Mouse (Mus musculus) neural tube, embryonic 14.5 days (tissue): ENCODE results near the gene Wwp2. TPM values are rescaled to one million over a fixed set of nuclear protein-coding genes. Genes with fewer than 3 reads are reported as not detected.

Source experiments
- ATAC-seq: fragments of 200-750 bp; cut with Nextera tagmentation; 2 replicates; pipeline ENCODE4 v1.8.0; 2017; ENCODE audit warnings: low read depth, mild to moderate bottlenecking, moderate TSS enrichment, moderate library complexity
- H3K27ac ChIP-seq: fragments of 300-500 bp; sonication (generic); 2 replicates; pipeline ENCODE4 v1.5.1; 2014; ENCODE audit warnings: low read depth, mild to moderate bottlenecking, control low read depth, low read length, moderate library complexity, mixed read lengths
- H3K27me3 ChIP-seq: fragments of 300-500 bp; sonication (generic); 2 replicates; pipeline ENCODE4 v1.6.1; 2014; ENCODE audit warnings: low read length; ENCODE audit not compliant: control insufficient read depth, insufficient read depth
- H3K36me3 ChIP-seq: fragments of 300-500 bp; sonication (generic); 2 replicates; pipeline ENCODE4 v1.6.1; 2014; ENCODE audit warnings: low read length, mixed read lengths; ENCODE audit not compliant: control insufficient read depth, insufficient read depth
- H3K4me1 ChIP-seq: fragments of 300-500 bp; sonication (generic); 2 replicates; pipeline ENCODE4 v1.6.1; 2014; ENCODE audit warnings: low read length; ENCODE audit not compliant: control insufficient read depth, insufficient read depth
- H3K4me2 ChIP-seq: fragments of 300-500 bp; sonication (generic); 2 replicates; pipeline ENCODE4 v1.6.1; 2014; ENCODE audit warnings: mild to moderate bottlenecking, low read depth, low read length, control low read depth
- H3K4me3 ChIP-seq: fragments of 300-500 bp; sonication (generic); 2 replicates; pipeline ENCODE4 v1.5.1; 2014; ENCODE audit warnings: low read depth, low read length, control low read depth, mixed read lengths
- H3K9ac ChIP-seq: fragments of 300-500 bp; sonication (generic); replicated peaks from 2 replicates; pipeline ENCODE4 v1.6.1; 2014; ENCODE audit warnings: low read depth, mild to moderate bottlenecking, control low read depth, low read length, mixed read lengths
- H3K9me3 ChIP-seq: fragments of 300-500 bp; sonication (generic); 2 replicates; pipeline ENCODE4 v1.6.1; 2016; ENCODE audit warnings: low read length; ENCODE audit not compliant: control insufficient read depth
- WGBS: fragments of 180-500 bp; shearing (Covaris S2); extraction: QIAGEN DNeasy Blood & Tissue Kit; methylation state at CpG from one replicate; pipeline ENCODE4 v1.1.7; 2014; 5-methylcytosine and 5-hydroxymethylcytosine counted together
- polyA plus RNA-seq: library from polyadenylated mRNA; unstranded; fragments of >200 nt; fragmentation: Nextera tagmentation; extraction: Ambion mirVana; gene quantifications from 2 replicates; pipeline ENCODE4 v1.2.1, GENCODE M21; 2014

Gene Wwp2
- polyA plus RNA-seq, 1 experiment from 2014 or later = 38.3 TPM

DNA sequence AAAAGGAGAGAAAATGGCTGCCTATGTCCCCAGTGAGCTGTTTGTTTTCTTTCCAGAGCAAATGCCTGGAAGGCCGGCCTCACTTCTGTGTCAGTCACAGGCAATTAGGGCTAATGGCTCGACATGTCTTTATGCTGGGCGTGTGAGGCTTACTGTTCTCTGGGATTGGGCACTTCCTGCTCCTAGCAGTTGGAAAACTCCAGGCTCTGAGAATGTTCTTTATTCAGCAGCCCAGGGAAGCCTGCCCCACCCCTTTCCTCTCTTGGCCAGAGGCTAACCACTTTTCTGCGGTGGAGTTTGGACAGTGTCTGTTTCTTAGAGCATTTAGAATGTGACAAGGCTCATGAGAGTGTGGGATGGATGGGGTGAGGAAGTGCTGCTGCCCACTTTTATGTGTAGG, 83.7 kb downstream of the Wwp2 start:
- Histone ChIP-seq H3K27ac (peak overlapping the region; percentile 40; the same call in 1 of the 2 replicates), H3K36me3 (no peaks in the 10 kb centered on the region; the same call in 1 of the 2 replicates), H3K9me3 (no peaks in the 10 kb centered on the region), H3K27me3 (no peaks in the 10 kb centered on the region), H3K4me3 (no peak overlapping the region), H3K4me1 (peaks cover 6% of the 10 kb centered on the region; the same call in 1 of the 2 replicates), H3K4me2 (no peak overlapping the region), H3K9ac (no peak overlapping the region)
- WGBS = 4% methylated on average over 4 of the region's 4 CpGs
- ATAC-seq = peak; percentile 49; the same call in 1 of the 2 replicates

DNA sequence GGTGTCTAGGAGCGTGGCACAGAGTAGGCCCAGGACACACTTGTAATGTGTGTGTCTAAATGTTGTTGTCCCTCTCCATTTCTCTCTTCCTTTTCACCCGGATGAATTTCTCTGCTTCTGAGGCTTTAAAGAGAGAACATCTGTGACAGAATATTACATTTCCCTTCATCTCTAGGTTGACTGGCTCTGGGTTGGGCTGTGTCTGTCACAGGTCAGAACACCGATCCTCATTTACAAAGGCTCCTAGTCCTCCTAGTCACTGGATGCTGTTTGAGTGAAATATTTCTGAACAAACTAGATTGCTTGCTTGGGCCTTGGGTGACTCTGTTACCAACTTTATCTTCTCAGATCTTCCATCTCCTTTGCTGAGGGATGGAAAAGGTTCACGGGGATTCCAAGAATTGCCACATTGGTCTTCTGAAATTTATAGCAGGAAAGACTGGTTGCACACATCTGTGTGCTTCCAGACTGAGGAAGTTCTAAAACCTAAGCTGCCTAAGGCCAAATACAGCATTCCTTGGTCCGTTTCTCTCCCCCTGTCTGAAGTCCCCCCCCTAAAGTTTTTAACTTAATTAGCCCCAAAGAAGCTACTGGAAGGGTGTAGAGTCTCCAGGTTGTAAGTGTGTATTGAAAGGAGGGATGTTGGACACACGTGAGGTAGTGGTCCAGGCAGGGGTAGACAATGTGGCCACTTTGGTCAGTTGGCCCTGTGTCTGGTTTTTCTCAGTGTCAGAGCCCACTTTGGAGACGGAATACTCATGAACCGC, 85.8 kb downstream of the Wwp2 start:
- H3K4me1 ChIP-seq = peaks cover 6% of the 10 kb centered on the region; the same call in 1 of the 2 replicates
- ATAC-seq = no peak

DNA sequence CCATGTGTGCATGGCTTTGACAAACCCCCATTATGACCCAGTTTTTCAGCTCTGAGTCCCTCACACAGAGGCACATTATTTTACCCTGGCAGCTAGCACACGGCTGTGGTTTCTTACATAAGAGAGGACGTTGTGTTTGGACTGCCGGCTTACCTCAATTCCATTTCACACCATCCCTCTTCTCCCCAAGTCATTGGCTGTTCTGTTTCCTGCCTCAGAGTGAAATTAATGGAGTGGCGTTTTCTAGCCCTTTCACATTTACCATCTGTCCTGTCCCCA, 86.3 kb downstream of the Wwp2 start:
- no peaks in the 10 kb centered on the region for H3K27me3 ChIP-seq
- H3K4me2 ChIP-seq = no peak overlapping the region
- H3K9me3 ChIP-seq = no peaks in the 10 kb centered on the region
- WGBS = 68% methylated on average over 4 of the region's 4 CpGs
- H3K27ac ChIP-seq = no peak overlapping the region
- H3K4me1 ChIP-seq = peaks cover 6% of the 10 kb centered on the region; the same call in 1 of the 2 replicates
- no peak for ATAC-seq
- no peaks in the 10 kb centered on the region; the same call in 1 of the 2 replicates for H3K36me3 ChIP-seq
- H3K4me3 ChIP-seq = no peak overlapping the region
- no peak overlapping the region for H3K9ac ChIP-seq

More for the DNA sequence above, 85.8 kb downstream of the Wwp2 start:
- H3K27ac ChIP-seq = no peak overlapping the region
- WGBS = 87% methylated on average over 8 of the region's 8 CpGs
- no peak overlapping the region for H3K4me3 ChIP-seq
- no peaks in the 10 kb centered on the region for H3K27me3 ChIP-seq
- no peaks in the 10 kb centered on the region for H3K9me3 ChIP-seq
- H3K36me3 ChIP-seq = no peaks in the 10 kb centered on the region; the same call in 1 of the 2 replicates
- no peak overlapping the region for H3K9ac ChIP-seq
- no peak overlapping the region for H3K4me2 ChIP-seq

DNA sequence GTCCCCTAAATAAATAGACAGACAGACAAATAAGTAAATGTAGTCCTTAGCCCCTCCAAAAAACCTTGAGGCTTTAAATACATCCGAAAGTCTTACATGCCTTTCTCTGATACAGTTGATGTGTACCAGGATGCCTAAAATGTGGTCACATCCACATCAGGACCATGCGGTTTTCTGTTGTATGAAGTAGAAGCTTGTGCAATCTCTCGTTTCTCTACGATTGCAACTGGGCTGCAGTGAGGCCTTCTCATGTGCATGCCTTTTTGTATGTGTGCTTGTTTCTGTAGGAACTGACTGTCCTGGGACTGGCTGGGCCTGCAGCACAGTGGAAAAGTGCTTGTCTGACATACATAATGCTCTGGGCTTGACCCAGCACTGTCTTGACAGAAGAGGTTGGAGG, 88.4 kb downstream of the Wwp2 start:
- Histone ChIP-seq H3K4me3 (no peak overlapping the region), H3K27me3 (no peaks in the 10 kb centered on the region), H3K4me1 (peaks cover 6% of the 10 kb centered on the region; the same call in 1 of the 2 replicates), H3K36me3 (no peaks in the 10 kb centered on the region), H3K9ac (no peak overlapping the region), H3K4me2 (no peak overlapping the region), H3K9me3 (no peaks in the 10 kb centered on the region), H3K27ac (no peak overlapping the region)
- WGBS = 95% methylated on average over 4 of the region's 4 CpGs
- no peak for ATAC-seq

DNA sequence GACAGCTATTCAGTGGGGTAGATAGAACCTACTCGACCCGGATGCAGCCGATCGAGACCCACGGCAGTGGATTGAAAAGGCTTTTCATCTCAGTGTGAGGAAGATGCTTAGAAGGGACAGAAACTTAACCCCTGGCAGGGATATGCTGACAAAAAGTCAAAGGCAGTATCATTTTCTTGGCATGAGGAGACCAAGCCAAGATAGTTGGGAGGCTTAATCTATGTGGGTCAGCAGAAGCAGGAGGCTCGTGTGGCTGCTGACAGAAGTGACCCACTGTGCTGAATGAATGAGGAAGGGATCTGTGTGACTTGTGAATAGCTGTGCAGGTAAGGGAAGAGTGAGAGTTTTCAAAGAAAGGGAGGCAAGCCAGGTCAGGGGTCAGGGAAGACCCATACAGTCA, 92.6 kb downstream of the Wwp2 start:
- H3K36me3 ChIP-seq = no peaks in the 10 kb centered on the region
- 76% methylated on average over 6 of the region's 6 CpGs for WGBS
- no peak for ATAC-seq
- no peaks in the 10 kb centered on the region for H3K27me3 ChIP-seq
- H3K27ac ChIP-seq = no peak overlapping the region
- no peak overlapping the region for H3K4me3 ChIP-seq
- H3K4me1 ChIP-seq = no peaks in the 10 kb centered on the region
- H3K9ac ChIP-seq = no peak overlapping the region
- H3K9me3 ChIP-seq = no peaks in the 10 kb centered on the region
- no peak overlapping the region for H3K4me2 ChIP-seq

DNA sequence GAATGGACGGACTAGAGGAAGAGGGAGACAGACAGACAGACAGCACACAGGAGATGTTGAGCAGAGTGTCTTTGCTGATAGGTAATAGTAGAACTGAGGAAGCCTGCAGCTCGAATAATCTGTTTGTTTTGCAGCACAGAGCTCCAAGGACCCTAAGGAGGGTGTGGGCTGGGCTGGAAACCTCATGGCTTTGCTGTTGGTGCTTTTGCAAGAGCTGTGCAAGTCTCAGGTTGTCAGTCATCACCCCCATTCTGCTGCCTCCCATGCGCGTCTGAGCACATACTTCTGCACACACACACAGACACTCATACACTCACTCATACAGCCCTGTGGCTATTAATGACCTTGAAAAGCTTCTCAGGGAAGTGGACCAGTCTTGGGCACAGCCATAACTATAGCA, 101.3 kb downstream of the Wwp2 start:
- ATAC-seq = no peak
- no peak overlapping the region for H3K9ac ChIP-seq
- 90% methylated on average over 4 of the region's 4 CpGs for WGBS
- no peak overlapping the region for H3K27ac ChIP-seq
- H3K27me3 ChIP-seq = no peaks in the 10 kb centered on the region
- H3K36me3 ChIP-seq = peaks cover 3% of the 10 kb centered on the region; the same call in 1 of the 2 replicates
- H3K4me2 ChIP-seq = no peak overlapping the region
- H3K9me3 ChIP-seq = no peaks in the 10 kb centered on the region
- H3K4me3 ChIP-seq = no peak overlapping the region
- no peaks in the 10 kb centered on the region for H3K4me1 ChIP-seq

DNA sequence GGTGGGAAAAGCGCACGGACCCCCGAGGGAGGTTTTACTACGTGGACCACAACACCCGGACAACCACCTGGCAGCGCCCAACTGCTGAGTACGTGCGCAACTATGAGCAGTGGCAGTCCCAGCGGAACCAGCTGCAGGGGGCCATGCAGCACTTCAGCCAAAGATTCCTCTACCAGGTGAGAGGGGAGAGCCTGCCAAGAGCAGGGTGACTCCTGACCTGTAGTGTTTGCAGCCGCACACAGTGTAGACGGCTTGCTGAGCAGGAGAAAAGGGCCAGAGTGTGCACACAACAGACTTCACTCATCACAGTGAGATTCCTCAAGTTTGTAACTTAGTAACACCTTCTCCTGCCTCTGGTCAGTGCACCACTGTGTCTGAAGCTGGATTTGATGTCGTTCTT, 104.5 kb downstream of the Wwp2 start:
- no peak for ATAC-seq
- Histone ChIP-seq H3K9ac (no peak overlapping the region), H3K4me1 (no peaks in the 10 kb centered on the region), H3K4me2 (no peak overlapping the region), H3K4me3 (no peak overlapping the region), H3K9me3 (no peaks in the 10 kb centered on the region), H3K27ac (no peak overlapping the region), H3K27me3 (no peaks in the 10 kb centered on the region), H3K36me3 (peaks cover 3% of the 10 kb centered on the region; the same call in 1 of the 2 replicates)
- WGBS = 88% methylated on average over 12 of the region's 12 CpGs

DNA sequence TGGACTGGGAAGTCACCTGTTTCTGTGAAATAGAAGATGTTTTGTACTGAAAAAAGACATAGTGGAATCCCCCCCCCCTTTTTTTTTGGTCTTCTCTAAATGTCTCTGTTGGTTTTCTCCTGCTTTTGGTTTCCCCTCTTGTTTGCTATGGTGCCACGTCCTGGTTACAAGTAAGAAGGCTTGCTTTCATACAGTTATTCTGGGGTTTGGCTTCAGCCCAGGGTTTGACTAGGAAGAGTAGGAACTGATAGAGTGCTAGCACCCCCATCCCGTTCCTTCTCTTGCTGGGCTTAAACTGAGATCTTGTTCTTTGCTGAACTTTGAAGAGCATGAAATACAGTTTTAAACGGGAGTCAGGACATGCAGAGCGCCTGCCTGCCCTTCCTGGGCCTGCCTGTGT, 105.2 kb downstream of the Wwp2 start:
- no peaks in the 10 kb centered on the region for H3K9me3 ChIP-seq
- H3K36me3 ChIP-seq = peaks cover 3% of the 10 kb centered on the region; the same call in 1 of the 2 replicates
- H3K27me3 ChIP-seq = no peaks in the 10 kb centered on the region
- no peak overlapping the region for H3K9ac ChIP-seq
- WGBS = 92% methylated on average over 4 of the region's 4 CpGs
- no peak overlapping the region for H3K27ac ChIP-seq
- H3K4me1 ChIP-seq = no peaks in the 10 kb centered on the region
- H3K4me3 ChIP-seq = no peak overlapping the region
- no peak overlapping the region for H3K4me2 ChIP-seq
- ATAC-seq = no peak

DNA sequence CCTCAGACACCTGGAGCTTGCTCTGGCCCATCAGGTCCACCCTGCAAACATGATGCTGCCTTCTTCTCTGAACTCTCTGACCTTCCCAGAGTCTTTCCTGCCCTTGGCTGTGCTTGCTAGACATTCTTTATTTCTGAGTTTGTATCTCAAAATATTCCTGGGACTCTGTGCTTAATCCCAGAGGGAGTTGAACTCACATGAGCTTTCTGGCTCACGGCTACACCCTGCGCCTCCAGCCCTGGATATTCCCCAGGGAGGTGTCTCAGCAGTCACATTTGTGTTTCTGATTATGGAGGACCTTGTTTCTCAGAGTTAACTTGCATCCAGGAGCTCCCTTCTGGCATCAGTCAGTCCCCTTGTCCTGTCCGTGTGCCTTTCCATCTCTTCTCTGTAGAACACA, 106.0 kb downstream of the Wwp2 start:
- no peak overlapping the region for H3K4me2 ChIP-seq
- H3K27ac ChIP-seq = no peak overlapping the region
- H3K9ac ChIP-seq = no peak overlapping the region; the same call in 1 of the 2 replicates
- H3K27me3 ChIP-seq = no peaks in the 10 kb centered on the region
- no peak for ATAC-seq
- no peaks in the 10 kb centered on the region for H3K9me3 ChIP-seq
- H3K36me3 ChIP-seq = peaks cover 3% of the 10 kb centered on the region; the same call in 1 of the 2 replicates
- no peaks in the 10 kb centered on the region for H3K4me1 ChIP-seq
- 93% methylated on average over 3 of the region's 3 CpGs for WGBS
- H3K4me3 ChIP-seq = no peak overlapping the region
